Comparison of ENCODE assay signal across 25 mouse cellular contexts in the genomic region with DNA sequence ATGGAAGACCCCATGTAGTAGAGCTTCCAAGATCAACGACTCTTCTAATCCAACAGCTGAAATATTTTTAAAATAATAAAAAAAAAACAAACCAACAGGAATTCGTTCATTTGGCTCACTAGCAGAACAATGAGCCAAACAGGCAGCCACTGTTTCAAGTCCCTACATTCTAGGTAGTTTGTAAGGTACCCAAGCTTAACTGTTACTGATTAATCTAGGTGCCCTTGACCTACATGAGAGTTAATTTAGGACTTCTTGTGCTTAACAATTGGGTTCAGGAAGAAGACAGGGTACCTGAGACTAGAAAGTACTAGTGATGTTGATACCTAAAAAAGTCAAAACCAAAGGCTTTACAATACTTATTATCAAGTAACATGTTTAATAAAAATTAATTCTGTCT.
"Had no signal": no experiment of that assay in that cellular context is flagged by ENCODE, and none has a peak within 500 bp of the region (broad histone marks: within the 10 kb centered on the region; RNA-seq: fewer than 3 reads in every experiment).

No protein-coding gene starts in this region.

- H3K27ac ChIP-seq: gastrocnemius, adult 2 months; heart, embryonic 10.5 days; hindbrain, embryonic 10.5 days; hindbrain, embryonic 12.5 days; hindbrain, embryonic 14.5 days; intestine, embryonic 15.5 days; layer of hippocampus, adult 2 months; left cerebral cortex, adult 2 months; limb, embryonic 10.5 days; limb, embryonic 12.5 days; liver, embryonic 13.5 days; liver, embryonic 15.5 days had no signal

- H3K4me2 ChIP-seq: heart, embryonic 12.5 days; hindbrain, embryonic 12.5 days; hindbrain, embryonic 14.5 days; intestine, embryonic 15.5 days; limb, embryonic 12.5 days; liver, embryonic 13.5 days; liver, embryonic 15.5 days had no signal

- DNase-seq: gastrocnemius, adult 2 months; gastrocnemius, postnatal 10 days; gastrocnemius, postnatal 25 days; heart, adult 18-20 months; heart, postnatal 10 days; heart, postnatal 4 days; kidney, adult 18-20 months; kidney, postnatal 10 days; kidney, postnatal 4 days; liver; liver, embryonic 13.5 days had no signal

- H3K4me1 ChIP-seq: heart, embryonic 10.5 days; heart, embryonic 12.5 days; hindbrain, embryonic 10.5 days; hindbrain, embryonic 12.5 days; intestine, embryonic 15.5 days; limb, embryonic 10.5 days; limb, embryonic 12.5 days; liver, embryonic 13.5 days; liver, embryonic 15.5 days had no signal

- ATAC-seq: hindbrain, embryonic 16.5 days; inflammation-experienced regulatory T-cells, adult 6 months; intestine, embryonic 15.5 days; intestine, postnatal 0 days had no signal

- H3K36me3 ChIP-seq: heart, embryonic 10.5 days; heart, embryonic 12.5 days; hindbrain, embryonic 10.5 days; hindbrain, embryonic 12.5 days; intestine, embryonic 15.5 days; limb, embryonic 10.5 days; limb, embryonic 12.5 days; liver, embryonic 13.5 days; liver, embryonic 15.5 days had no signal

- H3K27me3 ChIP-seq: heart, embryonic 12.5 days; hindbrain, embryonic 12.5 days; intestine, embryonic 15.5 days; limb, embryonic 12.5 days; liver, embryonic 13.5 days; liver, embryonic 15.5 days had no signal

- H3K9ac ChIP-seq: heart, embryonic 12.5 days; hindbrain, embryonic 12.5 days; hindbrain, embryonic 14.5 days; intestine, embryonic 15.5 days; limb, embryonic 12.5 days; liver, embryonic 13.5 days; liver, embryonic 15.5 days had no signal

- H3K9me3 ChIP-seq: heart, embryonic 10.5 days; heart, embryonic 12.5 days; hindbrain, embryonic 10.5 days; hindbrain, embryonic 12.5 days; intestine, embryonic 15.5 days; limb, embryonic 10.5 days; limb, embryonic 12.5 days; liver, embryonic 13.5 days; liver, embryonic 15.5 days had no signal

- H3K4me3 ChIP-seq: gastrocnemius, adult 2 months; heart, embryonic 10.5 days; heart, embryonic 12.5 days; hindbrain, embryonic 10.5 days; hindbrain, embryonic 12.5 days; intestine, embryonic 15.5 days; layer of hippocampus, adult 2 months; left cerebral cortex, adult 2 months; limb, embryonic 10.5 days; limb, embryonic 12.5 days; liver, embryonic 13.5 days; liver, embryonic 15.5 days had no signal
